Mouse (Mus musculus) gastrocnemius, adult 18-20 months (tissue): ENCODE measurements around the gene Vash2. TPM values are rescaled to one million over a fixed set of nuclear protein-coding genes. Genes with fewer than 3 reads are reported as not detected.
"Not testable (repeated sequence)": the region's sequence is repeated elsewhere in the genome, so short reads cannot be mapped to it uniquely, and the experiment has no call there.

Experiments
- DNase-seq: peaks from one replicate; pipeline ENCODE4 v3.0.0; 2021; ENCODE audit warnings: low spot score
- total RNA-seq, 2 experiments: library from RNA; stranded (reverse); gene quantifications; 2 replicates each; pipeline ENCODE4 v1.2.3; 2021

Gene Vash2
- total RNA-seq, 2 experiments from 2014 or later: 0.25 to 0.71 TPM

- no peak for DNase-seq
These were observed 51.8 kb downstream of the Vash2 start for GRCm38 (mm10) chr1:190927311-190927710.

DNA sequence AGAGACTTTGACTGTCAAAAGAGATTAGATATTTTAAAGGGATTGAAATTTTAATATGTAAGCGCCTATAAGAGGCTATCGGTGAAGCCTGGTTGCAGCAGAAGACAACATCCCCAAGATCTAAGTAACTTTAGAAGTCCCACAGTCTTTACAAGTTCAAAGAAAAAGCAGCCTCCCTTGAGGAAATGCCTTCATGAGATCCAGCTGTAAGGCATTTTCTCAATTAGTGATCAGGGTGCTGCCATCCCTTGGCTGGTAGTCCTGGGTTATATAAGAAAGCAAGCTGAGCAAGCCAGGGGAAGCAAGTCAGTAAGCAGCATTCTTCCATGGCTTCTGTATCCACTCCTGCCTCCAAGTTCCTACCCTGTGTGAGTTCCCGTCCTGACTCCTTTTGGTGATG is 54.3 kb downstream of the Vash2 start, which contains the start of gene Angel2:
Gene Angel2 (plus strand): TSS at position 301 of the 400 bp plus-strand sequence.
- DNase-seq: not testable (repeated sequence)

- no peak for DNase-seq
These were observed 59.2 kb downstream of the Vash2 start for GRCm38 (mm10) chr1:190919725-190920469.

GRCm38 (mm10) chr1:190918938-190919337 is 60.2 kb downstream of the Vash2 start:
- DNase-seq: no peak

DNA sequence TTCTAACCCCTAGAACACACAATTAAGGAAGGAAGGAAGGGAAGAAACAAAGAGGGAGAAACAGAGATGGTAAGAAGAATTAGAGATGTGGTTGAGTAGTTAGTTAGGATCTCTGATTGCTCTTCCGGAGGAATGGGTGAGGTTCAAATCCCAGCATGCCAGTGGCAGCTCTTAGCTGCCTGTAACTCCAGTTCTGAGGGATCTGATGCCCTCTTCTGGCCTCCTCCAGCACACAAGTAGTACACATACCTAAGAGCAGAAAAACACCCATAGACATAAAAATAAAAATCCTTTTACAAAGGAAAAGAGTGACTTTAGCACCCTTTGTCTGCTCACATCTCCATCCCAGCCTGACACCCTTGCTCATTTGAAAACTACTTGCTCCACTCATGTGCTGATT is 66.5 kb downstream of the Vash2 start:
- no peak for DNase-seq

DNA sequence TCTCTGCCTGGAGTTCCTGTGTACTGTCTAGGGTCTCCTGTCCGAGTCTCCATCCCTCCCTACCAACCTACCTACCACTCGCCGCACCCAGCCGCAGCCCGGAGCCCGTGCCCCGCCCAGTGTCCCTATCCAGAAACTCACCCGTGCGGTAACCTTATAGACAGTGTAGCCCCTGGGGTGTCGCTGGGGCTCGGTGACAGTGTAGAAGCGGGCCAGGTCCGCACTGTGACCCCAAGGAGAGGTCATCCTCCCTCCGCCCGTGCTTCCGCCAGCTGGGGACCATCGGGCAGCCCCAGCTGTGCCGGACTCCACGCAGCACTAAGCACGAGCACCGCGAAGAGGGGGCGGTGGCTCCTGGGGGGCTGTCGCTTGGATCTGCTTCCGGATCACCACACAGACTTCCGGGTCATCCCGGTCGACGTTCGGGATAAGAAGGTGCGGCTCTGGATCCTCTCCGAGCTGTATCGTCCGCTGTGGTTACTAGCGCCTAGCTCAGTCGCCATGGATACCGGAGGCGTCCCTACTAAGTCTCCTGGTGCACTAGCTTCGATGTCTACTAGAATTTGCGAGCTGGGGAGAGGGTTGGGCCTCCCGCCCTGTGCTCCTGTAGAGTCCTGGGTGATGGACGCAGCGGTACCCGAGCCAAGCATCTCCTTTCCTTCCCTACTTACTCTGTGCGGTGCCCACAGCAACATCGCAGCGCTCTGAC is 67.5 kb downstream of the Vash2 start, which contains the start of gene Rps6kc1:
Gene Rps6kc1 (minus strand): TSS at position 356 of the 709 bp plus-strand sequence.
- DNase-seq: peak; percentile 81

GRCm38 (mm10) chr1:190910836-190911235 is 68.3 kb downstream of the Vash2 start:
- DNase-seq: no peak

- no peak for DNase-seq
These were observed 74.4 kb downstream of the Vash2 start for GRCm38 (mm10) chr1:190904714-190905113.

GRCm38 (mm10) chr1:190904136-190904535 is 75.0 kb downstream of the Vash2 start:
- DNase-seq: no peak

DNA sequence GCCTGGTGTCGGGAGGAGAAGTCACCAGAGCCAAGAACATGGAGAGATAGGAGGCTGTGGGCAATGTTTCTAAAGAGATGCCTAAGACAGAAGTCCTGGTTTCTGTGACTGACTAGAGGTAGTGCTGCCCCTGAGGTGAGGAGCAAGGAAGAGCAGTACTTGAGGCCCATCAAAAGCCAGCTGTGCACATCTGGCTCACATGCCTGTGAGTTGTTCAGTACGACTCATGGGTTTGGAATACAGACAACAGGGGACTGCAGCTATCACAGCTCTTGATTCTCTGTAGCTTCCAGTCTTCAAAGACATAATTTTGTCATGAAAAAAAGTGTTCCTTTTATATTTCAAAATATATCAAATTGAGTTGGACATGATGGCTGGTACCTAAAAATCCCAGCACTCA is 78.0 kb downstream of the Vash2 start:
- DNase-seq: no peak

- DNase-seq: peak; percentile 28
These were observed 80.1 kb downstream of the Vash2 start for GRCm38 (mm10) chr1:190898899-190899575.

DNA sequence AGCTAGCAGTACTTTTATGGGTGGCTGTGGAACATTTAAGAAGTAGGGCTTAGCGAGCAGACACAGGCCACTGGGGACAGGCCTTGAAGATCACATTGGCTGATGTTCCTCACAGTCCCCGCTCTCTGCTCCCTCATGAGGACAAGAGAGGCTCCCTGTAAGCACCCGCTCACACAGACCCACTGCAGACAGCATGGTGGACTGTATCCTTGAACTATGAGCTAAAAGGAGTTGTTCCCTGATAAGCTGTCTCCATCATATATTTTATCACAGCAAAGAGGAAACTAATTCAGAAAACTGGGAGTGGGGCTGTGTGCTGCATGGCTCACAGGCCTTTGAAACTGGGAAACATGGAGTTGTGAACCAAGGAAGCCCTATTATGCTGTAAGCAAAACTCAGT is 80.9 kb downstream of the Vash2 start:
- DNase-seq: no peak

Other genes with a start within 250 kb of the Vash2 start
- gene Rps6kc1, start 67.5 kb downstream of the Vash2 start, total RNA-seq: 10 to 100 TPM; 18.2 to 18.7 TPM
- gene Angel2, start 54.2 kb downstream of the Vash2 start, total RNA-seq: 10 to 100 TPM; 26.4 to 30.1 TPM
- 10 to 100 TPM; 11.5 to 13.8 TPM for gene Flvcr1, start 46.9 kb upstream of the Vash2 start, total RNA-seq
- gene Spata45, start 57.3 kb upstream of the Vash2 start, total RNA-seq: not detected
- gene Tatdn3, start 83.6 kb upstream of the Vash2 start, total RNA-seq: 10 to 100 TPM; 12.3 to 13.5 TPM
- under 1 TPM; 0.17 to 0.18 TPM for gene Nsl1, start 83.7 kb upstream of the Vash2 start, total RNA-seq
- not detected for gene Batf3, start 118.6 kb upstream of the Vash2 start, total RNA-seq
- gene Fam71a, start 185.5 kb upstream of the Vash2 start, total RNA-seq: not detected
- 100 to 1,000 TPM in 1 of 2 experiments, 10 to 100 TPM in 1; 14.7 to 163 TPM for gene Atf3, start 238.7 kb upstream of the Vash2 start, total RNA-seq